Mouse (Mus musculus) kidney, embryonic 15.5 days (tissue): ENCODE data around the gene Rtn2. TPM values are rescaled to one million over a fixed set of nuclear protein-coding genes. Genes with fewer than 3 reads are reported as not detected.

Source experiments
- ATAC-seq: fragments of 200-750 bp; cut with Nextera tagmentation; replicated peaks from 2 replicates; pipeline ENCODE4 v1.8.0; 2017; ENCODE audit warnings: moderate TSS enrichment; ENCODE audit not compliant: low FRiP score
- H3K27ac ChIP-seq: fragments of 300-500 bp; sonication (generic); 2 replicates; pipeline ENCODE4 v1.5.1; 2015; ENCODE audit warnings: mild to moderate bottlenecking, inconsistent platforms
- H3K27me3 ChIP-seq: fragments of 300-500 bp; sonication (generic); 2 replicates; pipeline ENCODE4 v1.6.1; 2015; ENCODE audit warnings: inconsistent platforms
- H3K36me3 ChIP-seq: fragments of 300-500 bp; sonication (generic); 2 replicates; pipeline ENCODE4 v1.6.1; 2015; ENCODE audit warnings: inconsistent platforms
- H3K4me1 ChIP-seq: fragments of 300-500 bp; sonication (generic); 2 replicates; pipeline ENCODE4 v1.6.1; 2015; ENCODE audit warnings: inconsistent platforms
- H3K4me2 ChIP-seq: fragments of 300-500 bp; sonication (generic); 2 replicates; pipeline ENCODE4 v1.6.1; 2015; ENCODE audit warnings: moderate library complexity, mild to moderate bottlenecking, inconsistent platforms
- H3K4me3 ChIP-seq: fragments of 300-500 bp; sonication (generic); replicated peaks from 2 replicates; pipeline ENCODE4 v1.5.1; 2015; ENCODE audit warnings: mild to moderate bottlenecking, inconsistent platforms
- H3K9ac ChIP-seq: fragments of 300-500 bp; sonication (generic); 2 replicates; pipeline ENCODE4 v1.6.1; 2015; ENCODE audit warnings: mild to moderate bottlenecking, inconsistent platforms
- H3K9me3 ChIP-seq: fragments of 300-500 bp; sonication (generic); replicated peaks from 2 replicates; pipeline ENCODE4 v1.6.1; 2016; ENCODE audit warnings: inconsistent platforms
- WGBS: fragments of 180-500 bp; shearing (Covaris S2); methylation state at CpG from one replicate; pipeline ENCODE4 v1.1.7; 2015; ENCODE audit warnings: mixed read lengths; 5-methylcytosine and 5-hydroxymethylcytosine counted together
- polyA plus RNA-seq: library from polyadenylated mRNA; unstranded; fragments of >200 nt; fragmentation: Nextera tagmentation; extraction: Ambion mirVana; gene quantifications from 2 replicates; pipeline ENCODE4 v1.2.1, GENCODE M21; 2015

The Rtn2 gene
- polyA plus RNA-seq, 1 experiment from 2014 or later, result 8.3 TPM

- Histone ChIP-seq H3K27me3 (no peaks in the 10 kb centered on the region), H3K4me2 (peak overlapping the region; percentile 69), H3K27ac (0 out of 2 replicates have a peak overlapping the region, but pooled peaks have one; percentile 28), H3K9me3 (no peaks in the 10 kb centered on the region), H3K4me3 (peak overlapping the region; percentile 45), H3K4me1 (peaks cover 22% of the 10 kb centered on the region), H3K36me3 (no peaks in the 10 kb centered on the region), H3K9ac (peak overlapping the region; percentile 43)
- 2% methylated on average over 20 of the region's 20 CpGs for WGBS
- no peak; the same call in 1 of the 2 replicates for ATAC-seq
Measured at GRCm38 (mm10) chr7:19290969-19291596, 8.7 kb downstream of the Rtn2 start.

DNA sequence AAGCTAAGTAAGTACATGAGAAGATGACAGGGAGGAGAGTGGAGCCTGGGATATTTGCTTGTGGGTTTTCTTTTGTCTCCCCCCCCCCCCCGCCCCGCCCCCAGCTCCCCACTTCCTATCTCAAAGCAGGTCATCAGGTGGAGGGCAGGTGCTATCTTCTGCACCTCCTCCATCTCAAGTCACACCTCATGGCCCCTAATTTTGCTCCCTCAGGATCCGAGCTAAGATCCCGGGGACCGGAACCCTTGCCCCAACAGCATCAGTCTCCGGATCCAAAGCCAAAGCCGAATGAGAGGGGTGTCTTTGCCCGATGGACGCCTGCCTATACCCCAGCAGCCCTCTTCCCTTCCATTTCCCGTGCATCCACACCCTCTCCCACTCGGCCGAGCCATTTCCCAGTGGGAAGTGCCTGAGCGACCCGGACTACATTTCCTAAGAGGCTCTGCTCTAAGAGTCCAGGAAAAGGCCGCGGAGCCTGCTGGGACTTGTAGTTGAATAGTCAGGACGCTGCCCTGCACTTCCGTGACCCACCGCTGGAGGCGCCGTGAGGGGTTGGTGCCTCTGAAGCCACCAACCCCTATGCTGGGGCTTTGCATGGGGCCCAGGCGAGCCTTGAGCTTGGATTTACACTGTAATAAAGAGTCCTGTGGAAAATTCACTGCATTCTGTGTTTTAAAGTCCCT lies 13.2 kb downstream of the Rtn2 start:
- no peaks in the 10 kb centered on the region for H3K27me3 ChIP-seq
- H3K4me1 ChIP-seq, result peaks cover 20% of the 10 kb centered on the region
- H3K9me3 ChIP-seq, result no peaks in the 10 kb centered on the region
- H3K36me3 ChIP-seq, result no peaks in the 10 kb centered on the region
- H3K4me2 ChIP-seq, result peak overlapping the region; percentile 77
- ATAC-seq, result peak; percentile 82
- 11% methylated on average over 20 of the region's 22 CpGs for WGBS
- H3K27ac ChIP-seq, result no peak overlapping the region
- peak overlapping the region; percentile 61 for H3K9ac ChIP-seq
- peak overlapping the region; percentile 48 for H3K4me3 ChIP-seq

DNA sequence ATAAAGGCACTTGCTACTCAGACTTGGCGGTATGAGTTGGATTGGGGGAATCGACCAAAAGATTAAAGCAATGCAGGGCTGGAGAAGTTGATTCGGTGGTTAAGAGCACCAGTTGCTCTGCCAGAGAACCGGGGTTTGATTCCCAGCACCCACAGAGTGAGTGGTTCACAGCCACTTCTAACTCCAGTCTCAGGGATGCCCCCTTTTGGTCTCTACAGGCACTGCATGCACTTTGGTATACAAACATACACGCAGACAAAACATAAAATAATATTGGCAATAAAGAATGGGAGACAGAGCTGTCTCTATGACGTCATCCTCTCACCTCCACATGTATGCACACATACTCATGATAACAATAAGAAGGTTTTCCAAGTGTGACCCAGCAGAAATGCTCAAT lies 14.6 kb downstream of the Rtn2 start:
- WGBS, result 81% methylated on average over 6 of the region's 6 CpGs
- Histone ChIP-seq H3K36me3 (no peaks in the 10 kb centered on the region), H3K4me3 (no peak overlapping the region), H3K9me3 (no peaks in the 10 kb centered on the region), H3K27me3 (peaks cover 9% of the 10 kb centered on the region), H3K27ac (no peak overlapping the region), H3K4me2 (no peak overlapping the region), H3K4me1 (peaks cover 19% of the 10 kb centered on the region), H3K9ac (no peak overlapping the region)
- ATAC-seq, result no peak

DNA sequence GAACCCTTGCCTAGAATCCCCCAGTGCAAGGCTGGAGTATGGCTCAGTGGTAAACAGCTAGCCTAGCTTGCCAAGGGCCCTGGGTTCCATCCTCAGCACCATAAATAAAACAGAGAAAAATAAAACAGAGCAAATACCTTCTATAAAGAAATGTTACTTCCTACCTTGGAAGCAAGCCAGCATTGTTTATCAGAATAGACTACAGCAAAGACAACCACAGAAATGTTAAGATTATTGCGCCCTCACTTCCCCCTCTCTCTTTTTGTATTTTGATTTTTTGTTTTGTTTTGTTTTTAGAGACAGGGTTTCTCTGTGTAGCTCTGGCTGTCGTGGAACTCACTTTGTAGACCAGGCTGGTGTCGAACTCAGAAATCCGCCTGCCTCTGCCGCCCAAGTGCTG lies 15.4 kb downstream of the Rtn2 start:
- Histone ChIP-seq H3K9me3 (no peaks in the 10 kb centered on the region), H3K4me3 (no peak overlapping the region), H3K27ac (no peak overlapping the region), H3K4me1 (peaks cover 20% of the 10 kb centered on the region), H3K36me3 (no peaks in the 10 kb centered on the region), H3K9ac (no peak overlapping the region), H3K27me3 (peaks cover 16% of the 10 kb centered on the region), H3K4me2 (no peak overlapping the region)
- no peak for ATAC-seq
- WGBS, result 91% methylated on average over 5 of the region's 5 CpGs

GRCm38 (mm10) chr7:19299194-19299593 lies 16.8 kb downstream of the Rtn2 start:
- no peak for ATAC-seq
- H3K4me1 ChIP-seq, result peaks cover 31% of the 10 kb centered on the region
- H3K27ac ChIP-seq, result no peak overlapping the region
- H3K27me3 ChIP-seq, result peaks cover 30% of the 10 kb centered on the region
- no peak overlapping the region for H3K4me2 ChIP-seq
- no peaks in the 10 kb centered on the region for H3K36me3 ChIP-seq
- H3K4me3 ChIP-seq, result no peak overlapping the region
- WGBS, result 17% methylated on average over 3 of the region's 3 CpGs
- H3K9ac ChIP-seq, result no peak overlapping the region
- no peaks in the 10 kb centered on the region for H3K9me3 ChIP-seq

DNA sequence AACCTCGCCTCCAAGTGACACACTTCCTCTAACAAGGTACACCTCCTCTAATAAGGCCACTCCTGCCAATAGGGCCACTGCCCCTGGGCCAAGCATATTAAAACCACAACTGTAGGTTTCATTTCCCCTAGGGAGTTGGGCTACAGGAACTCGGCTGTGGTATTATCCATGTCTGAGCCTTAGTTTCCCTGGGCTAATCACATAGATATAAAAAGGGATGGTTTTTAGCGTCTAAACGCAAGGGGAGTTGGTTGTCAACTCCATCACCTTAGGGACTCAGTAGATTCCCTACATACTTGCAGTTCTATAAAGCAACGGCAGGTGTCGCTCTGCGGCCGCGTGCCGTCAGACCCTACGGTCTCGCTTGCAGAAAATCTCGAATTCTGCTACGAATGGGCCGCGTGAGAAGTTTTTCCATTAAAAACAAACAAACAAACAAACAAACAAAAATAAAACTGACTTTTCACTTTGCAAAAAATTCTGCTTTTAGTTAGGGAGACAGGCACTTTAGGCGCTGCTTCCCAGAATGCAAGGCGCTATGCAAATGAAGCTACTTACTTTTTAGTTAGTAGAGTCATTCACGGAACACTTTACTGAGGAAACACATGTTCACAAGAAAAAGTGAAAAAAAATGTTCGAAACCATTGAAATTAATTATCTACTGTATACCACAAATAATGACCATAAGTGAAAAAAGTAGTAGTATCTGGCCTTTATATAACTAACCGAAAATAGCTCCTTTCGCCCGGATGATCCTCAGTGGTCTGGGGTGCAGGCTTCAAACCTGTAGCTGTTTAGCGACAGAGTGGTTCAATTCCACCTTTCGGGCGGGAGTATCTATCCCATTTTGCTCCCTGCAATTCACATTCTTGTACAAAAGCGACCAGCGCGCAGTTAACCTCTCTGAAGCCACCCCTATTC lies 18.3 kb downstream of the Rtn2 start:
- Histone ChIP-seq H3K4me3 (peak overlapping the region; percentile 56), H3K36me3 (no peaks in the 10 kb centered on the region), H3K27me3 (peaks cover 46% of the 10 kb centered on the region), H3K9me3 (no peaks in the 10 kb centered on the region), H3K9ac (0 out of 2 replicates have a peak overlapping the region, but pooled peaks have one; percentile 21), H3K4me2 (peak overlapping the region; percentile 58), H3K27ac (no peak overlapping the region), H3K4me1 (peaks cover 38% of the 10 kb centered on the region)
- peak; percentile 81 for ATAC-seq
- WGBS, result under 1% methylated on average over 29 of the region's 29 CpGs

DNA sequence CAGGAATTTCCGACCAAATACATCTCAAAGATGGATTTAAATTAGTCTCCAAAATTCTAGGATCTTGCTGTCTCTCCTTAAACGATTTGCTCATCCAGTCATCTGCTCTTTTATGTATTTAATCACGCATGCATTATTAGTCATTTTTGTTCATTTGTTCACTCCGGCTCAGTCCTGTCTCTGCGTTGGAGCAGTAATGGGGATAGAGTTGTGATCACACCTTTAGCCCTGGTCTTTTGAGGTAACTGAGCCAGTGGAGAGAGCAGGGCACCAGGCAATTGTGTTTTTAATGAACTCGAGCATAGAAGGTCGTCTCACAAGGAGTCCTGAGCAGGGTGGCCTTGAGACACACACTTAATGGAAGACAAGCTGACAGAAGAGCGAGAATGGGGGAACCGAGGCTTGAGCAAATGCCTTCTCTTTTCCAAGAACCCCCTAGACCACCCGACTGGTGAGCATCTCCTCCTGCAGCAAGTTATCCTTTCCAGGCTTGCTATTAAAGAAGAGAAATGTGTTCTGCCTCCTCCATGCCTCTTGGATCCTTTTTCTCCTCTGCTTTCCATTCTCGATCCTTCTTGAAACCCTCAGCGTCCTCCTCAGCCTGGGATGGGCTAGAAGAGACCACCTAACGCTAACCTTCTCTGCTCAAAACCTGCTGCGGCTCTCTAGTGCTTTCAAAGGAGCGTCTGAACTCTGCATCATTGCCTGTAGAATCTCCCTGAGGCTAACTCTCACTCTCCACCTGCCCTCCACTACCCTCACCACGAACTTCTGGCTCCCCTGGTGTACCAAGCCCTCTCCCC lies 19.2 kb downstream of the Rtn2 start:
- Histone ChIP-seq H3K27me3 (peaks cover 55% of the 10 kb centered on the region), H3K4me1 (peaks cover 38% of the 10 kb centered on the region), H3K27ac (no peak overlapping the region), H3K9me3 (no peaks in the 10 kb centered on the region), H3K4me2 (peak overlapping the region; percentile 58), H3K4me3 (peak overlapping the region; percentile 56), H3K9ac (peak overlapping the region; percentile 31; the same call in 1 of the 2 replicates), H3K36me3 (no peaks in the 10 kb centered on the region)
- WGBS, result 8% methylated on average over 16 of the region's 16 CpGs
- ATAC-seq, result no peak

GRCm38 (mm10) chr7:19302264-19303045 lies 20.0 kb downstream of the Rtn2 start:
- Histone ChIP-seq H3K4me3 (peak overlapping the region; percentile 56), H3K36me3 (no peaks in the 10 kb centered on the region), H3K4me2 (peak overlapping the region; percentile 58), H3K4me1 (peaks cover 38% of the 10 kb centered on the region), H3K9me3 (no peaks in the 10 kb centered on the region), H3K27ac (no peak overlapping the region), H3K9ac (no peak overlapping the region; the same call in 1 of the 2 replicates), H3K27me3 (peaks cover 63% of the 10 kb centered on the region)
- ATAC-seq, result no peak
- 50% methylated on average over 13 of the region's 13 CpGs for WGBS

- H3K27me3 ChIP-seq, result peaks cover 66% of the 10 kb centered on the region
- no peaks in the 10 kb centered on the region for H3K36me3 ChIP-seq
- ATAC-seq, result no peak
- no peak overlapping the region for H3K27ac ChIP-seq
- no peaks in the 10 kb centered on the region for H3K9me3 ChIP-seq
- no peak overlapping the region for H3K4me2 ChIP-seq
- 77% methylated on average over 12 of the region's 12 CpGs for WGBS
- no peak overlapping the region for H3K4me3 ChIP-seq
- no peak overlapping the region for H3K9ac ChIP-seq
- H3K4me1 ChIP-seq, result peaks cover 43% of the 10 kb centered on the region
Measured at GRCm38 (mm10) chr7:19303046-19303305, 20.6 kb downstream of the Rtn2 start.

- Histone ChIP-seq H3K4me1 (peaks cover 47% of the 10 kb centered on the region), H3K27me3 (peaks cover 66% of the 10 kb centered on the region), H3K9me3 (no peaks in the 10 kb centered on the region), H3K4me3 (peak overlapping the region; percentile 38), H3K9ac (peak overlapping the region; percentile 21; the same call in 1 of the 2 replicates), H3K36me3 (no peaks in the 10 kb centered on the region), H3K4me2 (peak overlapping the region; percentile 68), H3K27ac (no peak overlapping the region)
- no peak for ATAC-seq
- WGBS, result under 1% methylated on average over 16 of the region's 16 CpGs
Measured at GRCm38 (mm10) chr7:19303770-19304169, 21.3 kb downstream of the Rtn2 start.
